Mouse (Mus musculus) monocyte, adult 59 days (primary cell): ENCODE measurements around the gene Dhrs2. TPM values are rescaled to one million over a fixed set of nuclear protein-coding genes. Genes with fewer than 3 reads are reported as not detected.

Source experiments
- total RNA-seq, 2 experiments: library from RNA; stranded (reverse); gene quantifications; one replicate each; pipeline ENCODE4 v1.2.4; 2023

The Dhrs2 gene
- total RNA-seq, result not detected

DNA sequence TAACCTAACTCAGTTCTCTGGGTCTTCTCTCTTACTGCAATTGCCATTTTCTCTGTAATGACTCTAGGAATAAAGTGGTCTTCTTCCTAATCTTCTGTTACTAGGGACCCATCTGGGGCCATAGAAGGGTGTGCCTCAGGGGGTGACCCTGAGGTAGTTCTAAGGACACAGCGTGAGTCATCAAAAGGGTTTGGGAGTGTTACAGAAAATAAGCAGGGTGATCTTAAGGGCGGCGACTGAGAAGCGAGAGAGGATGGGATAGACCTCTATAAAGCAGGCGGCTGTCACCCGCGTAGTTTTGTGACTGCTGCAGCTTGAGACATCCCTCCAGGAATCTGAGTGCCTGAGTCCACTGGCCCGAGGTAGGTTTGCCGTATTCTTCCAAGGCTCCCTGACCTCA, at the start of gene Dhrs2:
TSS of gene Dhrs2 (plus strand) at position 301 of the 400 bp plus-strand sequence.

Other genes starting within 250 kb of the Dhrs2 start
- not detected for gene Gm17428, start 245.1 kb upstream of the Dhrs2 start, total RNA-seq
- gene Myh7, start 227.4 kb upstream of the Dhrs2 start, total RNA-seq, result not detected
- gene Ngdn, start 206.6 kb upstream of the Dhrs2 start, total RNA-seq, result 10 to 100 TPM; 48.0 to 59.7 TPM
- 1 to 10 TPM; 6.7 to 8.1 TPM for gene Zfhx2, start 129.7 kb upstream of the Dhrs2 start, total RNA-seq
- 1 to 10 TPM; 5.2 to 5.7 TPM for gene Thtpa, start 127.2 kb upstream of the Dhrs2 start, total RNA-seq
- gene Ap1g2, start 115.4 kb upstream of the Dhrs2 start, total RNA-seq, result 10 to 100 TPM; 72.9 to 79.5 TPM
- not detected for gene Jph4, start 105.1 kb upstream of the Dhrs2 start, total RNA-seq